Mouse (Mus musculus) liver, embryonic 16.5 days (tissue): ENCODE results near the gene Supt4a. TPM values are rescaled to one million over a fixed set of nuclear protein-coding genes. Genes with fewer than 3 reads are reported as not detected.
A peak's percentile ranks its signal among the peaks of the same experiment; 100 is the strongest.

Experiments used
- ATAC-seq: fragments of 200-750 bp; cut with Nextera tagmentation; 2 replicates; pipeline ENCODE4 v1.8.0; 2017; ENCODE audit warnings: low read depth, mild to moderate bottlenecking, moderate number of reproducible peaks, moderate library complexity
- H3K27ac ChIP-seq: fragments of 300-500 bp; sonication (generic); 2 replicates; pipeline ENCODE4 v1.5.1; 2014; ENCODE audit warnings: mild to moderate bottlenecking, low read length
- H3K27me3 ChIP-seq: fragments of 300-500 bp; sonication (generic); 2 replicates; pipeline ENCODE4 v1.6.1; 2014; ENCODE audit warnings: low read depth, low read length, mixed read lengths; ENCODE audit not compliant: control insufficient read depth, insufficient read depth
- H3K36me3 ChIP-seq: fragments of 300-500 bp; sonication (generic); 2 replicates; pipeline ENCODE4 v1.6.1; 2014; ENCODE audit warnings: mild to moderate bottlenecking; ENCODE audit not compliant: control insufficient read depth, insufficient read depth
- H3K4me1 ChIP-seq: fragments of 300-500 bp; sonication (generic); 2 replicates; pipeline ENCODE4 v1.6.1; 2014; ENCODE audit warnings: low read depth, low read length, mixed read lengths; ENCODE audit not compliant: control insufficient read depth
- H3K4me2 ChIP-seq: fragments of 300-500 bp; sonication (generic); 2 replicates; pipeline ENCODE4 v1.6.1; 2014; ENCODE audit warnings: low read depth, low read length, mixed read lengths
- H3K4me3 ChIP-seq: fragments of 300-500 bp; sonication (generic); 2 replicates; pipeline ENCODE4 v1.5.1; 2014; ENCODE audit warnings: low read depth, mild to moderate bottlenecking, low read length
- H3K9ac ChIP-seq: fragments of 300-500 bp; sonication (generic); 2 replicates; pipeline ENCODE4 v1.6.1; 2014; ENCODE audit warnings: low read depth, low read length
- H3K9me3 ChIP-seq: fragments of 300-500 bp; sonication (generic); replicated peaks from 2 replicates; pipeline ENCODE4 v1.6.1; 2016; ENCODE audit warnings: low read length; ENCODE audit not compliant: control insufficient read depth
- WGBS: fragments of 180-500 bp; shearing (Covaris S2); extraction: QIAGEN DNeasy Blood & Tissue Kit; methylation state at CpG from one replicate; pipeline ENCODE4 v1.1.7; 2014; ENCODE audit not compliant: insufficient replicate concordance; 5-methylcytosine and 5-hydroxymethylcytosine counted together
- polyA plus RNA-seq: library from polyadenylated mRNA; unstranded; fragments of >200 nt; fragmentation: Nextera tagmentation; extraction: Ambion mirVana; gene quantifications from 2 replicates; pipeline ENCODE4 v1.2.1, GENCODE M21; 2015

Gene Supt4a
- polyA plus RNA-seq, 1 experiment from 2014 or later: 180 TPM

GRCm38 (mm10) chr11:87747312-87747711 lies 10.0 kb downstream of the Supt4a start:
- no peak overlapping the region for H3K9ac ChIP-seq
- peaks cover 22% of the 10 kb centered on the region for H3K36me3 ChIP-seq

GRCm38 (mm10) chr11:87747716-87748115 lies 10.4 kb downstream of the Supt4a start:
- H3K9me3 ChIP-seq: no peaks in the 10 kb centered on the region
- peak overlapping the region; percentile 77 for H3K9ac ChIP-seq
- H3K4me2 ChIP-seq: peak overlapping the region; percentile 85
- H3K4me3 ChIP-seq: no peak overlapping the region
- peak overlapping the region; percentile 99 for H3K27ac ChIP-seq
- H3K27me3 ChIP-seq: no peaks in the 10 kb centered on the region
- peaks cover 48% of the 10 kb centered on the region for H3K4me1 ChIP-seq
- ATAC-seq: no peak
- peaks cover 18% of the 10 kb centered on the region for H3K36me3 ChIP-seq
- 81% methylated on average over 7 of the region's 7 CpGs for WGBS

More at GRCm38 (mm10) chr11:87747312-87747711, 10.0 kb downstream of the Supt4a start:
- H3K27me3 ChIP-seq: no peaks in the 10 kb centered on the region
- peaks cover 44% of the 10 kb centered on the region for H3K4me1 ChIP-seq
- WGBS: 96% methylated on average over 5 of the region's 5 CpGs
- H3K9me3 ChIP-seq: no peaks in the 10 kb centered on the region
- no peak overlapping the region for H3K27ac ChIP-seq
- no peak overlapping the region for H3K4me3 ChIP-seq
- ATAC-seq: no peak
- H3K4me2 ChIP-seq: no peak overlapping the region

DNA sequence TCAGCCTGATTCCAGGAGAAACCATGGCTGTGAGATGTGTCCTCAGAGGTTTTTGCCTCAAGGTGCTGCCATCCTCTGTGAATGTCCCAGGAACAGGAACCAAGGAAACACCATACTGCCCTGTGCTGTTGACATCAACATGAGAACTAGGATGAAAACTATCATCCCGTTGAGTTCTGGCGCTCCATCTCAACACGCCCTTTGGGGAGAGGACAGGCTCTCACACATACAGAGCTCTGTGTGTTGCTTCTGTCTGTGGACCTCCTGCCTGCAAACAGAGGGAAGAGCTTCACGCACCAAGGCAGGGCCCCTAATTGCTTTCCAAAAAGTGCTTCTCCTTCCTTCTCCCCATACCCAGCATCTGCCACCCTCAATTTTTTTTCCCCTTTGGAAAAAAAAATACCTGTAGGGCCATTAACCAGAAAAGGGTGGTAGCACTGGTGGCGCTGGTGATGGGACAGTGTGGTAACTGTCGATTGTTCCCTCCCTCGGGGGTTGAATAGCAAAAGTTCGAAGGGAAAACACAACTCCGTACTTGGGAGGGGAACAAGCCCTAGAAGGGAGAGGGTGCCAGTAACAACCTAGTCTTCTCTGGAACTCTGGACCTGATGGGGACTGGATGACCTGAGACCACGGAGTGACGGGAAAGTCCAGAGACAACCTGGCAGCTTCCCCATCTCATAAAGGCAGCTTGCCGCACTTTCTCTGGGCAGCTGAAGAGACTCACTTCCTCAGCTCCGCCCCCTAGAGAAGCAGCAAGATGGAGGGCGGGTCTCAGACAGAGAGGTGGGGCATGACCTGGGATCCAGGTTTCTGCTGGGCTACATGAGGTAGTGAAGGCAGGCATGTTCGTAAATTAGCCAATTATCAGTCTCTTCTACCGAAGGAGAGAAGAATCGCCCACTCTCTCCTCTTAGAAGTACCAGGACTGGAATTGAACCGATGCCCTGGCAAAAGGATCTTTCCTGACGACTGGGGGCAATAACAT lies 11.1 kb downstream of the Supt4a start:
- WGBS: 13% methylated on average over 19 of the region's 19 CpGs
- ATAC-seq: peak; percentile 65
- H3K4me1 ChIP-seq: peaks cover 55% of the 10 kb centered on the region

DNA sequence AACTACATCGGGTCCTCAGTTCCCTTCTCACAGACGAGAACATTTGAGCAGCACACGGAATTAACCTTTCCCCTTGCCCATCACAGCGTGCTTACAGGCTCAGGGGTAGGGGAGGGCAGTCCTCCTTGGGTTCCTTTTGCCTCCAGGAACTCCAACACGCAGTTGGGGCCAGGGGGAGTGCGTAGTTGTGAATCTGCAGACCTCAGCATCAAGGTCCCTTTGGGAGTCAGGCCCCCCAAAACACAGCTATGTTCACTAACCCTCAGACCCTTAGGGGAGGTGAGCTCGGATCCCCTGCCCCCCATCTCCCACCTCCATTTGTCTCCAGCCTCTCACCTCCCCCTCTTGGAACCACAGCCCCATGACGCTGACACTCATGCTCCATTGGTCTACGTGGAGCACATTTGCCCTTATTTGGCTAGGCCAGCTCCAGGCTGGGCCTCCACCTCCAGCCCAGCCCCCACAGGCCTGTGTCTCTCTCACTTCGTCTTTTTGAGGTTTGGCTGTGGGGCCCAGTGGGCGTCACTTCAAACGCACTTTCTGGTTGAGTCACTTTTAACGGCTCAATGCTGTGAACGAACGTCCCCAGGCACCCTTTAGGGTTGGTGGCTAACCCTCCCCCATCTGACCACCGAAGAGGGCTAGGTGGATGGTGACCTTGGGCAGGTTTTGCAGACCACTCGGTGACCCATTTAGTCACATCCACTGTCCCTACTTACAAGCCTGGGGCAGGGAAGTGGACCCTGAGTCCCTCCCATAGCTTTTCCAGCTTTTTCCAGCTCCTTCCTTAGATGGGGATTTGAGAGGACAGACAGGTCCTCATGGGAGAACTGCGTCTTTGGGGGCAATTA lies 12.1 kb downstream of the Supt4a start:
- no peaks in the 10 kb centered on the region for H3K9me3 ChIP-seq
- ATAC-seq: peak; percentile 79
- 10% methylated on average over 18 of the region's 18 CpGs for WGBS
- H3K4me2 ChIP-seq: peak overlapping the region; percentile 85
- peaks cover 65% of the 10 kb centered on the region for H3K4me1 ChIP-seq
- no peaks in the 10 kb centered on the region for H3K27me3 ChIP-seq
- H3K4me3 ChIP-seq: peak overlapping the region; percentile 59
- peaks cover 5% of the 10 kb centered on the region for H3K36me3 ChIP-seq
- peak overlapping the region; percentile 77 for H3K9ac ChIP-seq
- H3K27ac ChIP-seq: peak overlapping the region; percentile 99

More for the DNA sequence above, 11.1 kb downstream of the Supt4a start:
- H3K9ac ChIP-seq: peak overlapping the region; percentile 77
- H3K27ac ChIP-seq: peak overlapping the region; percentile 99
- H3K27me3 ChIP-seq: no peaks in the 10 kb centered on the region
- H3K4me2 ChIP-seq: peak overlapping the region; percentile 85
- no peaks in the 10 kb centered on the region for H3K9me3 ChIP-seq
- peaks cover 13% of the 10 kb centered on the region for H3K36me3 ChIP-seq
- peak overlapping the region; percentile 59 for H3K4me3 ChIP-seq

DNA sequence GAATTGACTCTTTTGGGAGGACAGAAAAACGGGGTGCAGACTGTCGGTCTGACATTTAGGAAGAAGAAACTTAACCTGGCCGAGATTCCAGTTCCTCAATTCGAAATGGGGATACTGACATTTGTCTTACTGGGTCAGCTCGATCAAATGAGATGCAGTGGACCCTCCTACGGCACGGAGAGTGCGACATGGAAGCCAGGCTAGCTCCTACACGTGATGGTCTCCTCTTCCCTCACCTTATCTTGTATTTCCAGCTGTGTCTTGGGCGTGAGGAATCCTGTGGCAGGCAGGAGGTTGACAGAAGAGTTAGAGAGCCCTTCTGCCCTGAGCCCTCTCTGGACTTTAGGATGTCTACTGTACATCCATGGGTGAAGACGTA lies 12.7 kb downstream of the Supt4a start:
- Histone ChIP-seq H3K4me1 (peaks cover 71% of the 10 kb centered on the region), H3K36me3 (no peaks in the 10 kb centered on the region; the same call in 1 of the 2 replicates), H3K27me3 (no peaks in the 10 kb centered on the region), H3K9ac (peak overlapping the region; percentile 77), H3K4me3 (peak overlapping the region; percentile 59), H3K27ac (peak overlapping the region; percentile 99), H3K9me3 (no peaks in the 10 kb centered on the region), H3K4me2 (peak overlapping the region; percentile 85)
- 10% methylated on average over 11 of the region's 11 CpGs for WGBS
- peak; percentile 75 for ATAC-seq

DNA sequence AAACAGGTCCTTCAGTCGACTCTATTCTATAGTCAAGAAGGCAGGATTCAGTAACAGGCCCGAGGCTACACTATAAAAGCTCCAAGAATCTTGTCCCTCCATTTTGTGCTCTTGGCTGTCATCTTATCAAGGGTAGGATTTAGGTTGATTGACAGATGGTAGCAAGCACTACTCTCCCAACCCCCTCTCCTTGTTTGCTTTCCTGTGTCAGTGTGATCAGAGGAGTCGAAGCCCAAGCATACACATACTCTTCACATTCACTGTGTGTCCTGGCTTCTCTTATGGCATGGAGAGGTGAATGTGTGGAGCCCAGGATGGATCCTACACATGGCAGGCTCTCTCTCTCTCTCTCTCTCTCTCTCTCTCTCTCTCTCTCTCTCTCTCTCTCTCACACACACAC lies 13.2 kb downstream of the Supt4a start:
- Histone ChIP-seq H3K9ac (peak overlapping the region; percentile 77), H3K4me2 (peak overlapping the region; percentile 85), H3K9me3 (no peaks in the 10 kb centered on the region), H3K4me1 (peaks cover 73% of the 10 kb centered on the region), H3K36me3 (no peaks in the 10 kb centered on the region; the same call in 1 of the 2 replicates), H3K27ac (peak overlapping the region; percentile 99), H3K27me3 (no peaks in the 10 kb centered on the region), H3K4me3 (peak overlapping the region; percentile 59)
- 12% methylated on average over 3 of the region's 3 CpGs for WGBS
- no peak for ATAC-seq

DNA sequence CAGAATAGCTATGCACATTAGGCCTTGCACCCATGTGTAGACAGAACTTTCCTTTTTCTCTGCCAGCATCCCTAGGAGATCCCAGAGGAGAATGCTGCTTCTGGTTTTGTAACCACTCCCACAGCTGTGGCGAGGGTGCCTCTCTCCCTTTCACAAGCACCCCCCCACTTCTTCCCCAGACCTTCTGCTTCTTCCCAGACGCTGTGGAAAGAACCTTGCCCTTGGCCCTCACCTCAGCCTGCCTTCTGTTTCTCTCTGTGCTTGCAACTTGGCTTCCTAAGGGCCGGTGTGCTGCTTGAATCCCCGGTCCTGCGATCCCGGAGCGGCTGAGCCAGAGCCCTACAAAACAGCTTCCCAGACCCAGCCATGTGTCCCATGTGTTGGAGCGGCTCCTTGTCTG lies 13.7 kb downstream of the Supt4a start:
- no peaks in the 10 kb centered on the region for H3K27me3 ChIP-seq
- H3K4me1 ChIP-seq: peaks cover 73% of the 10 kb centered on the region
- WGBS: 29% methylated on average over 8 of the region's 8 CpGs
- peak overlapping the region; percentile 77 for H3K9ac ChIP-seq
- no peak for ATAC-seq
- peak overlapping the region; percentile 99 for H3K27ac ChIP-seq
- H3K9me3 ChIP-seq: no peaks in the 10 kb centered on the region
- H3K36me3 ChIP-seq: no peaks in the 10 kb centered on the region
- peak overlapping the region; percentile 59 for H3K4me3 ChIP-seq
- H3K4me2 ChIP-seq: peak overlapping the region; percentile 85

DNA sequence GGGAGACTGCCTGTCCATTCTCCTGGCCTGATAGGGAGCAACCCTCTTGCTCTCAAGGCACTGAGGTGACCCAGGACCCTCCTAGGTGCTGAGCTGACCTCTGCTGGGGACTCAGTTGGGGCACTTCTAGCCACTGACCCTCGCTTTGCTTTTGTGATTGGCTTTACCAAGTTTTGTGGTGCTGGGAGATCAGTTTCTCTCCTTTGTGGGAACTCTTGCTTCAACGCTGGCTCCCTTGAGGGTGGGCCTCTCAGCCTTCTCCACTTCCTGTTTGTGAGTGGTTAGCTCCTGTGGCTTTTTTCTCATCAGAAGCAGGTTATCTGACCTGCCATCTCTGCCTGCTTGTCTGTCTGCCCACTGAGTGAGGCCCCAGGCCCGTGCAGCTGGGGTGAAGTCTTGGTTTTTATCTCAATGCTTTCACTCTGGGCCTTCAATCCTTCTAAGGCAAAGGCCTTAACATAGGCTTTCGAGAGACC lies 14.2 kb downstream of the Supt4a start:
- Histone ChIP-seq H3K27ac (peak overlapping the region; percentile 99), H3K4me2 (peak overlapping the region; percentile 85), H3K9ac (peak overlapping the region; percentile 77), H3K36me3 (no peaks in the 10 kb centered on the region), H3K9me3 (no peaks in the 10 kb centered on the region), H3K27me3 (no peaks in the 10 kb centered on the region), H3K4me3 (peak overlapping the region; percentile 59), H3K4me1 (peaks cover 73% of the 10 kb centered on the region)
- ATAC-seq: 0 out of 2 replicates have a peak, but pooled peaks have one; percentile 2
- WGBS: 19% methylated on average over 4 of the region's 4 CpGs
